In the genomic region with DNA sequence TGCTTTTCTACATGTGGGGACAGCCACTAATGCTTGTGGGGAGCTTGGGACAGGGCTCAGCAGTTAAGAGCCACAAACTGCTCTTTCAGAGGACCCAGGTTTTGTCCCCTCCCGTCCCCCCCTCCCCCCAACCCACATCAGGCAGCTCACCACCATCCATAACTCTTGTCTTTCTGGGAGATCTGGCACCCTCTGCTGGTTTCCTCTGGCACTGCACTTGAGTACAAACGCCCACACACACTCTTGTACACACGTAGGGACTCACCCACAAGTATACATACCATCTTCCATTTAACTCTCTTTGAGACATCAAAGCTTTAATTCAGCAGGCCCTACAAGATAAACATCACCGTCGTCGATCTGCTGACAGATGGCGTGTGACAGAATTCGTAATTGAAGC, we compare ENCODE assay signal across 8 mouse cellular contexts. TPM values are rescaled to one million over a fixed set of nuclear protein-coding genes. Genes with fewer than 3 reads are reported as not detected.
DNase-seq lines count a peak whose midpoint lies in the region; ATAC-seq and TF ChIP-seq lines count a peak whose summit lies in the region.

No protein-coding gene starts in this region.

- WGBS in forebrain, embryonic 16.5 days: 48% methylated on average over 8 of the region's 8 CpGs
- WGBS in midbrain, embryonic 15.5 days: 52% methylated on average over 8 of the region's 8 CpGs

- no peaks in the 10 kb centered on the region for H3K4me1 ChIP-seq in forebrain, embryonic 16.5 days (replicated peaks; ENCODE audit: control insufficient read depth, insufficient read depth, low read length)
- no peaks in the 10 kb centered on the region for H3K4me1 ChIP-seq in midbrain, embryonic 15.5 days

- TF ChIP-seq POLR2A in brain, embryonic 14.5 days (IDR thresholded peaks at IDR 0.05; ENCODE audit: borderline replicate concordance, extremely low read depth, insufficient read depth, insufficient read length, poor library complexity, severe bottlenecking): no peak

- no peak overlapping the region for H3K4me2 ChIP-seq in forebrain, embryonic 16.5 days (ENCODE audit: low read length)
- H3K4me2 ChIP-seq in midbrain, embryonic 15.5 days: no peak overlapping the region

- DNase-seq in gastrocnemius, postnatal 10 days: peak; percentile 35
- DNase-seq in gastrocnemius, postnatal 36 days: no peak
- peak; percentile 53 to 55 for DNase-seq in B cell, adult 2 months
- DNase-seq in brain, embryonic 14.5 days (ENCODE audit: low read depth): peak; percentile 77
- DNase-seq in left cerebral cortex, adult 2 months (ENCODE audit: extremely low spot score in 1 of 2, low spot score in 2 of 2): peak; percentile 64 to 73
- DNase-seq in urinary bladder, adult 2 months (ENCODE audit: low spot score): no peak

- no peaks in the 10 kb centered on the region for H3K9me3 ChIP-seq in forebrain, embryonic 16.5 days (ENCODE audit: control insufficient read depth, low read length)
- no peaks in the 10 kb centered on the region for H3K9me3 ChIP-seq in midbrain, embryonic 15.5 days

- no peak overlapping the region for H3K4me3 ChIP-seq in forebrain, embryonic 16.5 days (replicated peaks; ENCODE audit: low read length)
- no peak overlapping the region for H3K4me3 ChIP-seq in left cerebral cortex, adult 2 months
- no peak overlapping the region for H3K4me3 ChIP-seq in midbrain, embryonic 15.5 days

- no peaks in the 10 kb centered on the region for H3K36me3 ChIP-seq in forebrain, embryonic 16.5 days (ENCODE audit: control insufficient read depth, insufficient read depth)
- no peaks in the 10 kb centered on the region for H3K36me3 ChIP-seq in midbrain, embryonic 15.5 days (replicated peaks)

- H3K9ac ChIP-seq in forebrain, embryonic 16.5 days (replicated peaks; ENCODE audit: low read depth, low read length): no peak overlapping the region
- no peak overlapping the region for H3K9ac ChIP-seq in midbrain, embryonic 15.5 days

- intact Hi-C loops in gastrocnemius, postnatal 36 days (cut with DNase I): no loop called here
- intact Hi-C loops in left cerebral cortex, adult 2 months (cut with DNase I): no loop called here

- TF ChIP-seq CTCF in brain, embryonic 14.5 days (IDR thresholded peaks at IDR 0.05; ENCODE audit: borderline replicate concordance, extremely low read depth, insufficient read depth, insufficient read length): peak; percentile 87
- peak; percentile 71 for TF ChIP-seq CTCF in left cerebral cortex, adult 2 months (IDR thresholded peaks at IDR 0.05)

- no peak overlapping the region for H3K27ac ChIP-seq in forebrain, embryonic 16.5 days (ENCODE audit: low read length)
- no peak overlapping the region; the same call in 1 of the 2 replicates for H3K27ac ChIP-seq in left cerebral cortex, adult 2 months
- no peak overlapping the region for H3K27ac ChIP-seq in midbrain, embryonic 15.5 days

- ATAC-seq in forebrain, embryonic 16.5 days: 0 out of 2 replicates have a peak, but pooled peaks have one; percentile 38
- ATAC-seq in midbrain, embryonic 15.5 days (replicated peaks): peak; percentile 69; the same call in 1 of the 2 replicates

- H3K27me3 ChIP-seq in forebrain, embryonic 16.5 days (replicated peaks; ENCODE audit: control insufficient read depth, insufficient read depth, low read length): no peaks in the 10 kb centered on the region
- no peaks in the 10 kb centered on the region for H3K27me3 ChIP-seq in midbrain, embryonic 15.5 days (replicated peaks)

RNA-seq across cellular contexts. Expression of a gene that starts 25.3 kb away (rescaled TPM):
- 10 to 100 TPM; 46.3 to 55.1 TPM for total RNA-seq in gastrocnemius, postnatal 10 days (2021)
- total RNA-seq in gastrocnemius, postnatal 36 days (2021): 10 to 100 TPM; 11.5 to 16.7 TPM
- 432 and 459 TPM in 2 replicates for polyA plus RNA-seq in brain, embryonic 14.5 days (2012; rRNA removed)
- polyA plus RNA-seq in forebrain, embryonic 16.5 days (2015; fragmentation: Nextera tagmentation; extraction: Ambion mirVana): 196 and 218 TPM in 2 replicates
- total RNA-seq in left cerebral cortex, adult 2 months (2021): 100 to 1,000 TPM; 242 to 249 TPM
- polyA plus RNA-seq in midbrain, embryonic 15.5 days (2015; fragmentation: Nextera tagmentation; extraction: Ambion mirVana): 291 and 297 TPM in 2 replicates
- polyA plus RNA-seq in urinary bladder, adult 2 months (2012; rRNA removed): 42.4 and 43.9 TPM in 2 replicates

Comparison
In these comparisons a context has a peak if more than half of its experiments do, and no peak if none do; other contexts are left out.
1. DNase-seq: peak in gastrocnemius, postnatal 10 days (single experiment), B cell, adult 2 months (2 of 2), brain, embryonic 14.5 days (single experiment) and left cerebral cortex, adult 2 months (2 of 2); none in gastrocnemius, postnatal 36 days (0 of 2) and urinary bladder, adult 2 months (single experiment).